Mouse (Mus musculus) left cerebral cortex, adult 11 months (tissue): ENCODE data around the gene Rtl5.
A peak's percentile ranks its signal among the peaks of the same experiment; 100 is the strongest.

Source experiments
- DNase-seq: peaks from one replicate; pipeline ENCODE4 v3.0.0; 2022; ENCODE audit warnings: low spot score

Rtl5 gene

GRCm38 (mm10) chrX:102066134-102066533, 5.0 kb downstream of the Rtl5 start:
- peak; percentile 57 for DNase-seq

GRCm38 (mm10) chrX:102065213-102065775, 5.8 kb downstream of the Rtl5 start:
- no peak for DNase-seq

- no peak for DNase-seq
Observed at GRCm38 (mm10) chrX:102064062-102064461, 7.0 kb downstream of the Rtl5 start.

DNA sequence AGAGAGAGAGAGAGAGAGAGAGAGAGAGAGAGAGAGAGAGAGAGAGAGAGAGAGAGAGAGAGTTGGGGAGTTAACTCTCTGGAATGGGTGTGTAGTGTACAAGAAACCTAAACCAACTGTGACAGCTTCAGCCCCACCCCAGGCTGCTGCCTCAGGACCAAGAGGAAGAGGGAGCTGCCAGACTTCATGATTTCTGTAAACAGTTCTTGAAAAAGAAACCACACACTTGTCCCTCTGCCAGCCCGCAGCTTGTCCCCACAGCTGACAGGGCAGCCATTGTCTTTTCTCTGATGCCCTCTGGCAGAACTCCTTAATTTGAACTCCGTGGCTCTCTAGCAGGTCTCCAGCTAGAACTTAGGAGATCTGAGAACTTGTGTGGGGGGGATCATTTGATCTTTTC, 10.2 kb downstream of the Rtl5 start:
- DNase-seq = no peak

- no peak for DNase-seq
Observed at GRCm38 (mm10) chrX:102060243-102060642, 10.9 kb downstream of the Rtl5 start.

DNA sequence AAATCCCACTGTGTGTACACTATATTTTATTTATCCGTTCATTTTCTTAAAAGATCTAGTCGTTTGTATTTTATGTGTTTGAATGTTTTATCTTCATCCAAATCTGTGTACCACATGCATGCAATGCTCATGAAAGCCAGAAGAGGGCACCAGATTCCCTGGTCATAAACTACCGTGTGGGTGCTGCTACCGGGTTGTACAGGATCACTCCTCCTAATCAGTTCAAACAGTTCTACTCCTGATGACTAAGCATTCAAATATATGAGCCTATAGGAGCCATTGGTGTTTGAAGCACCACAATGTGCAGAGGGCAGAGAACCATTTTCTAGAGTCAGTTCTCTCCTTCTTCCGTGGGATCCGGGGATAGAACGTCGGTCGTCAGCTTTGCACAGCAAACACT, 11.7 kb downstream of the Rtl5 start:
- DNase-seq = no peak

GRCm38 (mm10) chrX:102054009-102054408, 17.1 kb downstream of the Rtl5 start:
- no peak for DNase-seq

DNA sequence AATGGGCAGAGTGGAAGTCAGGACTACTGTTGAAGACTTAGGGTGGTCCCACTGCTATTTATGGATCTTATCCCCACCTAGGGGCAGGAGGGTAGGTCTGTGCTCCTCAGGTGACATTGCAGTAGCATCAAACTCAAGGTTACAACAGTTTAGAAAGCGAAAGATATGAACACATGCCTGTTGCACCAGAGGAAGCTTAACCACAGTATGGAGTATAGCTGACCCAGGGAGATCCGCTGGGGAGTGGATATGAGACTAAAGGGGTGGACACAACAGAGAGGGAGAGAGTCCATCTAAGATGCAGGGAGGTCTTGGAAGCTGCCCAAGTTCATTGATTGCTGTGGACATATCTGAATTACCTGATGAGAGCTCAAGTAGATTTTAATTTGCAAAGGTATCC, 17.7 kb downstream of the Rtl5 start:
- DNase-seq = no peak

- no peak for DNase-seq
Observed at GRCm38 (mm10) chrX:102051225-102051624, 19.9 kb downstream of the Rtl5 start.

GRCm38 (mm10) chrX:102050552-102050951, 20.6 kb downstream of the Rtl5 start:
- DNase-seq = no peak

GRCm38 (mm10) chrX:102042386-102042785, 28.7 kb downstream of the Rtl5 start:
- DNase-seq = no peak

- no peak for DNase-seq
Observed at GRCm38 (mm10) chrX:102041562-102041961, 29.5 kb downstream of the Rtl5 start.

DNA sequence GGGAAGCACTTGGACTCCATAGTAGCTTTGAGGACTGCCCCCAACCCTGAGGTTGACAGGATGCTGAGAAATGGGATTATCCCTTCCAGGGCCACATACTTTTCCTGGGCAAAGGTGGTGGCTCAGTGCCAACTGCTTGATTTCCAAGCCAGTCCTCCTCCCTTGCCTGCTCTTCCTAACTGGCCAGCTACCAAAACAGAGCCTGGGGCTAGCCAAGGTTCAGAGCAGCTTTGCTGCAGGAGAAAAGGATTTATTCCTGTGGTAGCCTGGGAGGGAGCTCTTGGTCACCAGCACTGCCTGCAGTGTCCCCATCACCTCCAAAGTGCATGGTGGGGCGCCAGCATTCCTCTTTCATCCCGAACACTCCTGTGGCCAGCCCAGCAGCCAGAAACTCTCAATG, 33.6 kb downstream of the Rtl5 start:
- no peak for DNase-seq

- no peak for DNase-seq
Observed at GRCm38 (mm10) chrX:102036866-102037361, 34.2 kb downstream of the Rtl5 start.

DNA sequence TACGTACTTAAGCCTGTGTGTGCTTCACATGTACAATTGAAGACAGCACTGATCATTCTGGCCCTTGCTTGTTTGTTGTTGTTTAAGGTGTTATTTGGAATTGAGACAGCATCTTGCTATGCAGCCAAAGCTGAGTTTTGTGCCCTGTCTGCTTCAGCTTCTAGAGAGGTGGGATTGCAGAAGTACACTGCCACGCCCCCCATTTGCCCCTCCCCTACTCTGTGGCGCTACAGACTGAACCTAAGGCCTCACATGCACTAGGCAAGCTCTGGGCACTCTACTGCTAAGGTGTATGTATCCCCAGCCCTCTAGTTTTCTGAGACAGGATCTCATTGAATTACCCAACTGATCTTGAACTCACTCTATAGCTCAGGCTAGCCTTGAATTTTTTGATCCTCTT, 35.4 kb downstream of the Rtl5 start:
- DNase-seq = no peak

GRCm38 (mm10) chrX:102033566-102033965, 37.5 kb downstream of the Rtl5 start:
- DNase-seq = no peak

- no peak for DNase-seq
Observed at GRCm38 (mm10) chrX:102032431-102032830, 38.7 kb downstream of the Rtl5 start.

- no peak for DNase-seq
Observed at GRCm38 (mm10) chrX:102031851-102032250, 39.3 kb downstream of the Rtl5 start.

GRCm38 (mm10) chrX:102024976-102025375, 46.1 kb downstream of the Rtl5 start:
- no peak for DNase-seq

GRCm38 (mm10) chrX:102019471-102020240, 51.4 kb downstream of the Rtl5 start:
- no peak for DNase-seq

DNA sequence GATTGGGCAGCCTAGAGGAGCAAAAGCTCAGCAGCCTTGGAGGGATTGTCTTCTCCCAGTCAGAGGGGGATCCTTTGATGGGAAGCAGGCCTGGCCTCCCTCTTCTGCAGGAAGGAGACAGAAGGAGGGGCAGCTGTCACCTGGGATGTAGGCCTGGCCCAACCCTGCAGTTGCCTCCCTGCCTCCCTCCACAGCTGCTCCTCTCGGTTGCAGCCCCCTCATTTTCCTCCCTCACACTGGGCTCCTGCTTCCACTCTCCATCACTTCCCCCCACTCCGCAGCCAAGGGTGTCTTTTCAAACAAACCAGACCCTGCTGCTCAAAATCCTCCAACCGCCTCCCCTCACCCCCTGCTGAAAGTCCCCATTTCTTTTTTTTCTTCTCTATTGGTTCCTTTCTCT, 52.2 kb downstream of the Rtl5 start:
- DNase-seq = no peak

DNA sequence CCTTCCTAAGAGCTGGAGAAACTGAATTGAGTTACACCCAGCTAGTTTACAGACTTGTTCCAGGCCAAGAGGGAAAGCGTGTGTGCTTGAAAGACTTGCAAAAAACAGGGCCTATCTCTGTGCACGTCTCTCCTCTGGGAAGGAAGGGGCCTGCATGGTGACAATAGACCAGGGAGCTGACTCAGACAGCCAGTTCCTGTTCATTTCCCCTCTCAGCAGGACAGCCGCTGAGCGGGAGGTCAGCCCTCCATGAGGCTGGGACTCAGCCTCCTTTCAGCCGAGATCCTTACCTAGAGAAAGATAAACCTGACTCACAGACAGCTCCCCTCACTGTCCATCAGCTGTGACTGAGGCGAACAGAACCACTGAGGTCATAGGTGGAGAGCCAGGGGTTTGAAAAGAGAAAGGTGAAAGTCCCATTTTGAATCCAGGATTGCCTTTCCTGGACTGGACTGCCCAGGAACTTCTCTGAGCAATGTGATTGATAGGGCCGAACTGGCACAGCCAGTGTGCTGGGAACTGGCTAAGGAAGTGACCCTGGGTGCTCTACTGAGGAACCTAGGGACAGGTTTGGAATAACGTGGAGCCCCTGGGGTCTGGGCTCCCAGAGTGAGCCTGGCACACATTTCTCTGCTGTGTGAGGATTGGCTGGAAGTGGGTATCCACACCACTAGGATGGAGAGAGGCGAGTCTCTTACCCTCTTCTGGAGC, 53.7 kb downstream of the Rtl5 start:
- no peak for DNase-seq
